In the genomic region with DNA sequence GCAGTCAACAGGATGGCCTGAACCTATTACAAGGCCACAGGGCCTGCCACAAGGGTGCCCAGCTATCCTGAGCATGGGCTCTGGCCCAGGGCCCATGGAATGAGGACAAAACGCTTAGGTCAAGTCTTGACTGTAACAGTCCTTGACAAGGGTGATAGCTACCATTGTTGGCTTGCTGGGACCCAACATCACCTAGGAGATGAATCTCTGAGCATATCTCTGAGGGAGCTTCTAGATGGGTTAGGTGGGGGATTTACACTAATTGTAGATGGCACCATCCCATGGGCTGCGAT, we compare ENCODE assay signal across 15 mouse cellular contexts.
"Had no signal": no experiment of that assay in that cellular context is flagged by ENCODE, and none has a peak within 500 bp of the region (broad histone marks: within the 10 kb centered on the region; RNA-seq: fewer than 3 reads in every experiment).

No protein-coding gene starts in this region.

- H3K9ac ChIP-seq: limb, embryonic 15.5 days; liver, embryonic 12.5 days; lung, embryonic 14.5 days; midbrain, embryonic 12.5 days; neural tube, embryonic 12.5 days had no signal

- H3K4me2 ChIP-seq: limb, embryonic 15.5 days; liver, embryonic 12.5 days; lung, embryonic 14.5 days; midbrain, embryonic 12.5 days; neural tube, embryonic 12.5 days had no signal

- ATAC-seq: liver, embryonic 12.5 days had no signal

- DNase-seq: kidney, adult 11 months; kidney, adult 9 months; kidney, postnatal 36 days; lung, embryonic 14.5 days; lung, postnatal 10 days; lung, postnatal 4 days; right cerebral cortex, adult 18-20 months; right cerebral cortex, postnatal 25 days; thymus, postnatal 36 days had no signal

- H3K27me3 ChIP-seq: limb, embryonic 15.5 days; liver, embryonic 12.5 days; midbrain, embryonic 12.5 days; neural tube, embryonic 12.5 days had no signal

- H3K27ac ChIP-seq: kidney, postnatal 0 days; limb, embryonic 15.5 days; liver, embryonic 12.5 days; neural tube, embryonic 12.5 days had no signal

- H3K4me3 ChIP-seq: limb, embryonic 15.5 days; liver, embryonic 12.5 days; midbrain, embryonic 12.5 days; myocyte; neural tube, embryonic 12.5 days had no signal

- H3K9me3 ChIP-seq: limb, embryonic 15.5 days; liver, embryonic 12.5 days; midbrain, embryonic 12.5 days; neural tube, embryonic 12.5 days had no signal

- H3K36me3 ChIP-seq: limb, embryonic 15.5 days; midbrain, embryonic 12.5 days; neural tube, embryonic 12.5 days had no signal
